Mouse (Mus musculus): ENCODE results near the gene Ces2f. TPM values are rescaled to one million over a fixed set of nuclear protein-coding genes. Genes with fewer than 3 reads are reported as not detected.

Ces2f gene
- polyA plus RNA-seq (2014; fragmentation: Illumina TruSeq; extraction: RNeasy Lipid Tissue Mini Kit (QIAGEN cat#74804); ENCODE audit: low read depth, low replicate concordance) = not detected

DNA sequence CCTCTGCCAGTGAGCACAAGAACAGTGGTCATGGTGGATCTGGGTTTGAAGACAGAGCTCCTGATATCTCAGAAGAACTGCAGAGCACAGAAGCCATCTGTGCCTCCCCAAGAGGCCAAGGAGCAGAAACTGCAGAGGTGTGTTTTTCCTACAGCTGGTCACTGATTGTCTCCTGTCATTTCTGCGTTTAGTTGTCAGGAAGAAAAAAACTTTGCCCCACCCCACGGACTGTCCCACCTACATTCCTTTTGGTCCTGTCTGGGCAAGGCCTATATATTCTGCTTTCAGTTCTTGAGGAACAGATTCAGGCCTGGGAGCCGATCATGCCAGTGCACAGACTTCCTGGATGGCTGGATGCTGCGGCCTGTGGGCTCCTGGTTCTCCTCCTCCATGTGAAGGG, at the start of gene Ces2f:
Gene Ces2f, plus strand, starts transcription at position 301 of the 400 bp plus-strand sequence.

DNA sequence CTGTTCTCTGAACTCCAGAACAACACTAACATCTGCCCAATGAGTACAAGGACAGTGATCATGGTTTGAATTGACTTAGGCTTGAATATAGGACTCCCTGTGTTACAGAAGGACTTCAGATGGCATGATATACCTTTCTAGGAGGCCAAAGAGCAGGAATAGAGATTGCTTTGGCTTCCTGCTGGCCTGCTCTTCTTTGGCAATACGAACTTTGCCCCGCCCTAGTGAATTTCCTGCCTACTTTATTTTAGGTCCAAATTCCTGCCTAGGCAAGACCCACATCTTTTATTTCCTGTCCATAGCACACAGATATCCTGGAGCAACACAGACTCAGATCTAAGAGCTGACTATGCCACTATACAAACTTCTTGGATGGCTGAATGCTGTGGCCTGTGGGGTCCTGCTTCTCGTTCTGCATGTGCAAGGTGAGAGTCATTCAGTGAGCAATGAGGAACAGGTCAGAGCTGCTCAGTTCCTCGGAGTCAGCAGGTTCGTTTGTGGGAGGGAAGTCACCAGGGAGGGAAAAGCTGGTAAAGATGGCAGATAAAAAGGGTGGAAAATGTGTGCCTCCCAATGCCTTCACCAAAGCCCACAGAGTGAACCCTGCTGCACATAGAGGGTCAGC, 21.1 kb upstream of the Ces2f start, which contains the start of gene Ces2e:
Gene Ces2e, plus strand, starts transcription at position 289 of the 625 bp plus-strand sequence.

DNA sequence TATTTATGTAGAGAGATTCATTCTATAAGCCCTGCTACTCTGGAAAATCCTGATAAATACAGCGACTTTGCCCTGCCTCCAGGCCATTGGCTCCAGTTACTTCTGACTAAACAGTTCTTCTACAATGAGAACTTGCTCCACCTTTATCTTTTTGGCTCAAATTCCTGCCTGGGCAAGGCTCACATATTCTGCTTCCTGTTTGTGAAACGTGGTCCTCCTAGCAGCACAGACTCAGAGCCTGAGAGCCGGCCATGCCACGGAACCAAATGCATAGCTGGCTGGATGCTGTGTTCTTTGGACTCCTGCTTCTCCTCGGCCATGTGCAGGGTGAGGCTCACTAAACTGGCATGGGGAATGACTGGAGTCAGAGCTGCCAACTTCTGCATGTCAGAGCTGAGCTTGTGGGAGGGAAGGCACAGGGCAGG, 14.4 kb downstream of the Ces2f start, which contains the start of gene Ces2g:
Gene Ces2g, plus strand, starts transcription at position 182 of the 425 bp plus-strand sequence.

DNA sequence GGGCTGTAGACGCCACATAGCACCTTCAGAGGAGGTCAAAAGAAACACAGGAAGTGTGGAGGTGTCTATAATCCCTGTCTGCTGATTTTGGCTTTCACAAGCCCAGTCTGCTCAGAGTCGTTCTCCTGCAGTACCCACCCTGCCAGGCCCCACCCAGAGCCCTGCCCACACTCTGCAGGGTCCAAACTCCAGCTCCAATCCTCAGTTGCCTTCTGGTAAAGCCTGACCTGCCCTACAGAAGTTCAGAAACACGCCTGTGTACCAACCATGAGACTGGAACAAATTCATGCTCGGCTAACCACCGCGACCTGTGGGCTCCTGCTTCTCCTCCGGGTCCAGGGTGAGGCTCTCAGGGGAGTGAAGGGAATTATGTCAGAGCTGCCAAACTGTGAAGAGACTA, 53.4 kb downstream of the Ces2f start, which contains the start of gene Ces2h:
Gene Ces2h, plus strand, starts transcription at position 268 of the 400 bp plus-strand sequence.

Other genes with a start within 250 kb of the Ces2f start
- gene Ces2a, start 213.4 kb upstream of the Ces2f start, polyA plus RNA-seq (2014; fragmentation: Illumina TruSeq; extraction: RNeasy Lipid Tissue Mini Kit (QIAGEN cat#74804); ENCODE audit: low read depth, low replicate concordance) = not detected
- not detected for gene Ces2b, start 115.8 kb upstream of the Ces2f start, polyA plus RNA-seq (2014; fragmentation: Illumina TruSeq; extraction: RNeasy Lipid Tissue Mini Kit (QIAGEN cat#74804); ENCODE audit: low read depth, low replicate concordance)
- not detected for gene Ces2c, start 100.3 kb upstream of the Ces2f start, polyA plus RNA-seq (2014; fragmentation: Illumina TruSeq; extraction: RNeasy Lipid Tissue Mini Kit (QIAGEN cat#74804); ENCODE audit: low read depth, low replicate concordance)
- 0.41 TPM for gene Ces2e, start 21.1 kb upstream of the Ces2f start, polyA plus RNA-seq (2014; fragmentation: Illumina TruSeq; extraction: RNeasy Lipid Tissue Mini Kit (QIAGEN cat#74804); ENCODE audit: low read depth, low replicate concordance)
- gene Ces2g, start 14.4 kb downstream of the Ces2f start, polyA plus RNA-seq (2014; fragmentation: Illumina TruSeq; extraction: RNeasy Lipid Tissue Mini Kit (QIAGEN cat#74804); ENCODE audit: low read depth, low replicate concordance) = 1.6 TPM
- gene Ces2h, start 53.5 kb downstream of the Ces2f start, polyA plus RNA-seq (2014; fragmentation: Illumina TruSeq; extraction: RNeasy Lipid Tissue Mini Kit (QIAGEN cat#74804); ENCODE audit: low read depth, low replicate concordance) = 0.08 TPM
- 0.66 TPM for gene Ces3a, start 101.2 kb downstream of the Ces2f start, polyA plus RNA-seq (2014; fragmentation: Illumina TruSeq; extraction: RNeasy Lipid Tissue Mini Kit (QIAGEN cat#74804); ENCODE audit: low read depth, low replicate concordance)
- 0.18 TPM for gene Ces3b, start 136.4 kb downstream of the Ces2f start, polyA plus RNA-seq (2014; fragmentation: Illumina TruSeq; extraction: RNeasy Lipid Tissue Mini Kit (QIAGEN cat#74804); ENCODE audit: low read depth, low replicate concordance)
- 0.21 TPM for gene Ces4a, start 184.4 kb downstream of the Ces2f start, polyA plus RNA-seq (2014; fragmentation: Illumina TruSeq; extraction: RNeasy Lipid Tissue Mini Kit (QIAGEN cat#74804); ENCODE audit: low read depth, low replicate concordance)
- gene Cbfb, start 223.3 kb downstream of the Ces2f start, polyA plus RNA-seq (2014; fragmentation: Illumina TruSeq; extraction: RNeasy Lipid Tissue Mini Kit (QIAGEN cat#74804); ENCODE audit: low read depth, low replicate concordance) = 40.2 TPM